Mouse (Mus musculus): ENCODE results near the gene Spryd4.
"Not testable (repeated sequence)": the region's sequence is repeated elsewhere in the genome, so short reads cannot be mapped to it uniquely, and the experiment has no call there.

Gene Spryd4

GRCm38 (mm10) chr10:128211390-128212108 lies at the start of gene Spryd4:
Gene Spryd4 (minus strand): TSS chr10:128211807.
- DNase-seq = peak; percentile 83 to 94

- not testable (repeated sequence) for DNase-seq
Measured at GRCm38 (mm10) chr10:128260376-128260775, 48.8 kb upstream of the Spryd4 start.

DNA sequence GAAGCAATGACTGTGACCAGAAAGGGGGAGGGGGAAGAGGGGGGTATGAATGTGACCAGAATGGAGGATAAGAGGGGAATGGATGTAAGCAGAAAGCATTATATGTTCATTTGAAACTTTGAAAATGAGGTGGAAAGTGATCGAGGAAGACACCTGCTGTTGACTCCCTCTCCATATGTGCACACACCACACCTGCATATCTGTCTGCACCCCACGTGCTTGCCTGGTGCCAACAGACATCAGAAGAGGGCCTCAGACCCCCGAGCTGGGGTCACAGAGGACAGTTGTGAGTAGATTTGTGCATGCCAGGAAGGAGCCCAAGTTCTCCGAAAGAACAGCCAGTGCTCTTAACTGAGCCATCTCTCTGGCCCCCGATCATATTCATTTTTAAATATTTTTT lies 48.3 kb upstream of the Spryd4 start:
- DNase-seq = no peak

DNA sequence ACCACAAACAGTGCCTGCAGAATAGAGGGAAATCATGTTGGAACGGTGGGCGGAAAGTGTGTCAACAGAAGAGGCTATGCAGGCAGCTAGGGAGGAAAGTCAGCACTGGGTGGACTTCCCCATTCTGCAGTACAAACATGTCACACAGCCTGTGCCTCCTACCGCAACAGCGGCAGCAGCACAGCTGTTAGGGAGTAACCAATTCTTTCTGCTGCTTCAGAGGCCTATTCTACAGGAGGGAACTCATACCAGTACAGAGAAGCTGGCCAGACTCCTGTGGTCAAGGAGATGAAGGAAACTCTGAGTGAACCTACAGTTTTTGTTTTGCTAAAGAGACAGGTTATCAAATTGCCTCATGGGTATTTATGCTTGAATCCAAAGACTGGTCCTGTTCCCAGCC lies 47.3 kb upstream of the Spryd4 start:
- DNase-seq = no peak

GRCm38 (mm10) chr10:128256328-128256727 lies 44.7 kb upstream of the Spryd4 start:
- no peak for DNase-seq

DNA sequence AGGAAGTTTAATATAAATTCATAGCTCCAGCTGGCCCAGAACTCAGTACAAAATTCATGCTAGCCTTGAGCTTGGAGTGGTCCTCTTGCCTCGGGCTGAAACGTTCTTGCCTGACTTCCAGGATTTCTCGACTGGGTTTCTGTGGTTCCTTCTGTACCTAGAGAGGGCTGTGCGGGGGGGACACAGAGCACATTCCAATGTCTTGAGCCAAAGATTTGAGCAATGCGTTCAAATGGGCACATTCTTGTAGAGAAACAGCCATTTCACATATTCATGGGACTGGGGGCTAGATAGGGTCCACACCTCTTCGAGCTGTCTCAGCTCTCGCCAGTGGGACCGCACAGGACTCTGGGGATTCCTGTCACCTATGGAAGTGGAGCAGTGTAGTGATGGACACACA lies 44.3 kb upstream of the Spryd4 start:
- no peak for DNase-seq

GRCm38 (mm10) chr10:128253677-128254255 lies 42.2 kb upstream of the Spryd4 start, which contains the start of gene Apon:
Gene Apon (plus strand): TSS chr10:128254096.
- DNase-seq = no peak

DNA sequence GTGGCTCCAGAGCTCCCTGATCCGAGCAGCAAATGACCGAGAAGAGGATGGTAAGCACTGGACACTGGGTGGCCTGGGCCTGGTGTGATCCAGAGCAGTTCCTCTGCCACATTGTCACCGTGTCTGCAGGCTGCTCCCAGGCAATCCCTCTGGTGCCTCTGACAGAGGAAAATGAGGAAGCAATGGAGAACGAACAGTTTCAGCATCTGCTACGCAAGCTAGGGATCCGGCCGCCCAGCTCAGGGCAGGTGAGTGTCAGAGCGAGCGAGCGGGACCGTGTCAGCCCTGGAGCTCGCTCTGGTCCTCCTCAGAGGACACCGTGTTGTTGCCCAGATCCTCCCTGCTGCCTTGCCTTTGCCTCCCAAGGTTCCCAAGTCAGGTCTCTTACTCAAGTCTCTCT lies 39.0 kb upstream of the Spryd4 start:
- no peak for DNase-seq

DNA sequence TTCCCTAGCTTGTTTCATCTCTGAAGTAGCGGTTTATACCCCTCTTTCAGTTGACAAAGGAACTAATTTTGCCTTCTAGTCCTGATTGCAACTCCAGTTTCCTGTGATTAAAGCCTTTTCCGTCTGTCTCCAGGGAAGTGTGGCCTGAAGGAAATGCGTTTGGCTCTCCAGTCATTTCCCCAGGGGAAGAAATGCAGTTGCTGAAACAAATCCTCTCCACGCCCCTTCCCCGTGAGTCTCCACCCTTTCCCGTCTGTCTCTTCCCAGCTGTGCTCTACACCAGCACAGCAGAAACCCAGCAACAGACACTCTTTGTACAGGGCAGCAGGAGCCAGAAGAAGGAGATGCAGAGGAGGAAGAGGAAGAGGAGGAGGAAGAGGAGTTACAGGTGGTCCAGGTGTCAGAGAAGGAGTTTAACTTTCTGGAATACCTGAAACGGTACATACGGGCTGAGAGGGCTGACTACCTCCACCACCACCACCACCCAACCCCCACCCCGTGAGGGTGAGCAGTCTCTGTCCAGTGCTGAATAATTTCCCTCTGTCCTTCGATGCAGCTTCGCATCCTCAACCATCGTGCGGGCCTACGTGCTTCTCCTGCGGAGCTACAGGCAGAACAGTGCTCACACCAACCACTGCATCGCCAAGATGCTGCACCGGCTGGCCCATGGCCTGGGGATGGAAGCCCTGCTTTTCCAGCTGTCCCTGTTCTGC lies 35.6 kb upstream of the Spryd4 start:
- peak; percentile 46 to 53 for DNase-seq

DNA sequence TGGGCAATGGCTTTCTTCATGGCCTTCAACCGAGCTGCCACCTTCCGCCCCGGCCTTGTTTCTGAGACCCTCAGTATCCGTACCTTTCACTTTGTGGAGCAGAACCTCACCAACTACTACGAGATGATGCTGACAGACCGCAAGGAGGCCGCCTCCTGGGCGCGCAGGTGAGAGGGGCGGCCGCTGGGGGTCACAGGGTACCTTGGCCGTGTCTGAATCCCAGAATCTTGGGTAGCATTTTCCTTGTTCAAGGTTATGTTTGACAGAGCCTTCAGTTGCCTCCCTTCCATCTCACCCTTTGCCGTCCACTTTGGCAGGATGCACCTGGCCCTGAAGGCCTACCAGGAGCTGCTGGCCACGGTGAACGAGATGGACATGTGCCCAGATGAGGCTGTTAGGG lies 32.5 kb upstream of the Spryd4 start:
- DNase-seq = no peak

GRCm38 (mm10) chr10:128243252-128243651 lies 31.6 kb upstream of the Spryd4 start:
- DNase-seq = no peak

- DNase-seq = no peak
Measured at GRCm38 (mm10) chr10:128240131-128240530, 28.5 kb upstream of the Spryd4 start.

DNA sequence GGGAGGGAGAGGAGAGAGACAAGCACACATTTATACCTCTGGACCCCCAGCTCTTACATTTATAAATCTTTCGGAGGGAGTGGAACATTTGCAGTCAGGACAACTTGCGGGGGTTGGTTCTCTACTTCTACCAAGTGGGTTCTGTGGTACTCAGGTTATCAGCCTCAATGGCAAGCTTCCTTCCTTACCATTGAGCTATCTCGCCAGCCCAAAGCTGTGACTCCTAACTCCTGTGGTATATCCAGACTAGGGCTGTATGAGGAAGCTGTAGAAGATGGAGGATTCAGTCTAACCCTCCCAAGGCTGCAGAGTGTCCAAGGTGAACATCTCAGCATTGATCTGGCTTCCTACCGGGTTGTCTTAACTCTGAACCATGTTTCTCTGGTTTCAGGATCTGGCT lies 27.5 kb upstream of the Spryd4 start:
- no peak for DNase-seq

DNA sequence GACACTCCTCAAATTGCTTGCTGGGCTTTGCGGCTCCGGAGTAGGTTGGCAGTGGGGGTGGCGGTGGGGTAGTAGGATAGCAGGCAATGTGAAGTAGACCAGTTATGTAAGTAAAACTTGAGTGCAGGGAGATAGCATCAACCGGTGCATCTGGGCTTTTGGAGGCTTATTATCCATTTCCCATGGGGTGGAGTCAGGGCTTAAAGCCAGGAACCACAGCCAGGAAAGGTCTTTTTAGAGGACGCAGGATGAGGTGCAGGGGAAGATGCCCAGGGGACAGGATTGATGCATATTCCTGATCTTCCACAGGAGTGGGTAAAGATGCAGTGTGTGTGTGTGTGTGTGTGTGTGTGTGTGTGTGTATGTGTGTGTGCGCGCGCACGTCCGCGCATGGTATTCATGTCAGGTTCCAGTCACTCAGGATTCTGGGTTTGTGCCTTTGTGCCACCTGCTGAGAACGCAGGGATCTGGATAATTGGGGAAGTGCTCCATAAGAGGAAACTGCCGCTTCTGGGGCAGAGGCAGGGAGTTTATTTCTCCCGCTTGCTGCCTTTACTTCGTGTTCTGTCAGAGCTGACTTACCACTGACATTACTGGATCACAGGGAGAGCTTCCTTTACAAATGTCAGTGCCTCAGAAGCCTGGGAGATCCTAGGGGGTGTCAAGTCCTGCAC lies 26.3 kb upstream of the Spryd4 start:
- peak; percentile 9 to 15 for DNase-seq

DNA sequence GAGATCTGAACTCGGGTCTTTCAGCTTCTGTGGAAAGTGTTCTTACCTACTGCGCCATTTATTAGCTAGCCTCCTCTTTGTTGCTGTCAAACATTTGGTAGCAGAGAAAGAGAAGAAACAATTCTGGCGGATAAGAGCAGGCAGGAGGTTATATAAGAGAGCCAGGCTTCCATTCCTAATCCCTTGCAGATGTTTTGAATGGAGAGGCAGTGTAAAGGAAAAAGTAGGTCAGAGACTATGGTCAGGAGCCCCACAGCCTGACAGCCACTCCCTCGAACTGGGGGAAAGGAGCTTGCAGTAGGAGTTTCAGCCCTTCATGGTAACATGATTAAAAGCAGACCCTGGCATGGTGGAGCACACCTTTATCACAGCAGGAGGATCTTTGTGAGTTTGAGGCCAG lies 24.7 kb upstream of the Spryd4 start:
- no peak for DNase-seq

- peak; percentile 62 to 72 for DNase-seq
Measured at GRCm38 (mm10) chr10:128232420-128232985, 20.9 kb upstream of the Spryd4 start.

DNA sequence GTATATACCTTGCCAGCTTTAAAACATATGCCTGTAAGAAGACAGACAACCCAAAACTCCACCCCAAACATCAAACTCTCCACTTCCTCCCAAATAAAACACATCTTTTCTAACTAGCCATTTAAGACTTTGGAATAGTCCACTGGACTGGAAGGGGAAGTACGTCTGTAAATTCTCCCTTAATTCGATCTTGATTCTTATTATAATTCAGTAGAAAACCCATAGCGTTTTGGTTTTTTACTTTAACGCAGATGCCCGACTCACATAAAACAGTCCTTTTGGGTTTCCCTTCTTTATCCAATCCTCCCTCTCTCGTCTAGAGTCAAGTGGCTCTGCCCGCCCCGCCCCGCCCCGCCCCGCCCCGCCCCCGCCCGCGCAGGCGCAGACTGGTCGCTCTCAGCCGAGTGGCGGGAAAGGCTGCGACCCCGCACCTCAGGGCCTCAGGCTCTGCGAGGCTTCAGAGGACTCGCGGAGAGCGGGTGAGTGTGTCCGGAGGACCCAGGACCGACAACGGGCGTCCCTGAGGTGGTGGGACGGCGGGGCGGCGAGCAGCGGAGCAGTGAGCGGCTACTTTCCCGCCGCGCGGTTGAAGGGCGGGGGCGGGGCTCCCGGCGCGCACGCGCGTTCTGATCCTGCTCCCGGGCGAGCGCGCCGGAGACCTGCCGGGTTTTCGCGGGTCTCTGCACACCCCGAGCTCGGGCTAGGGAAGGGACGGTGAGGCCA lies 20.3 kb upstream of the Spryd4 start, which contains the start of gene Timeless:
Gene Timeless, plus strand, starts transcription at position 369 of the 723 bp plus-strand sequence.
- DNase-seq = peak; percentile 74 to 86

GRCm38 (mm10) chr10:128231146-128231545 lies 19.5 kb upstream of the Spryd4 start:
- no peak for DNase-seq

DNA sequence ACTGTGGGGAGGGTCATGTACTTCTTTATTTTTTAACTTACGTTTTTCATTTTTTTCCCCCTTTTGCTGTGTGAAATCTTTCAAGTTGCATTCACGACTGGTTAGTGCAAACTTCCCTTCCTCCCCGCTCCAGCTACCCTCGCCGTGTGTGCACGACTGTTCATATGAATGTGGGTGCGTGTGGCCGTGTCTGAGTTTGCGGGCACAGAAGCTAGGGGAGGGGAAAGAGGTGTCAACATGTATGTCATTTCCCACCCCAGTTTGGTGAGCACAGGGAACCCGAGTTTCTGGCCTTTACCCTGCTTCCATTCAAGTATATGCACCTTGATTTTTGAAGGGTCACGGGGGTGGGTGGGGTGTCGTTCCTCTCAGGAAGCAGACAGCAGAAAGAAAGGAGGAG lies 19.0 kb upstream of the Spryd4 start:
- no peak for DNase-seq

DNA sequence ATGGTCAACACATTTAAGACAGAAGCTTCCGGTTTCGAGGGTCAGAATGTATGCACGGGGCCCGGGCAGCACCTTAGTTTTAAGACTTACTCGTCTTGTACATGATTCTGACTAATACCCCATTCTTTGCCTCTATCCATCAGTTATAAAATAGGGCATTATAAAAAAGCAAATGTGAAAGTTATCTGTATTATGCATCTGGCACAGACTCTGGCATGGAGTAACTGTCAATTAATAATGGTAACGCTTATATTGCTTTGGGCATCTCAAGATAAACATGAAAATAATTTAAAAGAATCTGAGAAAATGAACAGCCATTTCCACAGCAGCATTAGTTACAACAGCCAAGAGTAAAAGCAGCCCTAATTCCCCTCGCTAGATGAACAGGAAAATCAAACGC lies 16.4 kb upstream of the Spryd4 start:
- no peak for DNase-seq

DNA sequence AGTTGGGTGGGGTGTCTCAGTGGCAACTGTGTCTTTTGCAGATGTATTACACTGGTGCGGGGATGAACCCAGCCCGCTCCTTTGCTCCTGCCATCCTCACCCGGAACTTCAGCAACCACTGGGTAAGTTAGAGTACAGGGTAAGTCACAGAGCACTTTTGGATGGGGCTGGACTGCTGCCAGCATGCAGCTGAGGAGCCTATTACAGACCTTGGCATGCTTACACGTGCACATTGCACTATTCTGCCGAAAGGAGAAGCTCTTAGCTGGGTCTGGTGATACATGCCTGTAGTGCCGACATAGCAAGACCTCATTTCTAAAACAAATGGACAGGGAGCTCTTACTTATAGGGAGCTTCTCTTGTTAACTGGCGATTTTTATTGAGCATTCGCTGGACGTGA lies 16.0 kb upstream of the Spryd4 start:
- no peak for DNase-seq

- no peak for DNase-seq
Measured at GRCm38 (mm10) chr10:128225538-128225937, 13.9 kb upstream of the Spryd4 start, which contains the start of gene Mip. Gene Mip (plus strand): TSS chr10:128225838.
